Mouse (Mus musculus) right cerebral cortex, postnatal 4 days (tissue): ENCODE measurements at regions not wholly inside any gene's neighbourhood (a gene's known extent, or its start where the extent isn't known, plus 50 kb on each side); places are given as distances from the start of the nearest gene placed in this dataset.

Experiments
- DNase-seq: peaks from one replicate; pipeline ENCODE4 v3.0.0-alpha.2; 2022

- DNase-seq, result no peak
These were observed 71.2 kb downstream of the Rbm11 start for GRCm38 (mm10) chr16:75663871-75664270.

GRCm38 (mm10) chr16:75667589-75667988 lies 74.9 kb downstream of the Rbm11 start:
- DNase-seq, result no peak

- DNase-seq, result no peak
These were observed 79.5 kb downstream of the Rbm11 start for GRCm38 (mm10) chr16:75672112-75672511.

GRCm38 (mm10) chr16:75675871-75676270 lies 83.2 kb downstream of the Rbm11 start:
- peak; percentile 11 for DNase-seq

GRCm38 (mm10) chr16:75677180-75677579 lies 84.5 kb downstream of the Rbm11 start:
- DNase-seq, result no peak
